Mouse (Mus musculus): ENCODE measurements around the gene Cela3b.

Cela3b gene

GRCm38 (mm10) chr4:137375314-137376278, 54.7 kb downstream of the Cela3b start:
- no peak for DNase-seq (ENCODE audit: low spot score in 2 of 2)

GRCm38 (mm10) chr4:137373711-137374110, 56.6 kb downstream of the Cela3b start:
- no peak for DNase-seq (ENCODE audit: low spot score in 2 of 2)

- DNase-seq (ENCODE audit: low spot score in 2 of 2): no peak
Observed at GRCm38 (mm10) chr4:137371596-137372523, 58.5 kb downstream of the Cela3b start.

All from urinary bladder, adult 18-20 months (tissue).